Mouse (Mus musculus) thymus, postnatal 10 days (tissue): ENCODE results near the gene Cnpy1.

Source experiments
- DNase-seq, 2 experiments: peaks; one replicate each; pipeline ENCODE4 v3.0.0; 2021; ENCODE audit warnings: low spot score in 2 of 2

The Cnpy1 gene

GRCm38 (mm10) chr5:28239829-28240228, 5.8 kb downstream of the Cnpy1 start:
- DNase-seq = no peak

GRCm38 (mm10) chr5:28238876-28239275, 6.7 kb downstream of the Cnpy1 start:
- DNase-seq = no peak

GRCm38 (mm10) chr5:28238152-28238551, 7.5 kb downstream of the Cnpy1 start:
- DNase-seq = no peak

- no peak for DNase-seq
Observed at GRCm38 (mm10) chr5:28237715-28238114, 7.9 kb downstream of the Cnpy1 start.

- no peak for DNase-seq
Observed at GRCm38 (mm10) chr5:28237055-28237454, 8.6 kb downstream of the Cnpy1 start.

- no peak for DNase-seq
Observed at GRCm38 (mm10) chr5:28236098-28236497, 9.5 kb downstream of the Cnpy1 start.

GRCm38 (mm10) chr5:28232101-28232500, 13.5 kb downstream of the Cnpy1 start:
- DNase-seq = no peak

- no peak for DNase-seq
Observed at GRCm38 (mm10) chr5:28219596-28219995, 26.0 kb downstream of the Cnpy1 start.

GRCm38 (mm10) chr5:28213441-28213840, 32.2 kb downstream of the Cnpy1 start:
- DNase-seq = no peak

GRCm38 (mm10) chr5:28211651-28212310, 33.8 kb downstream of the Cnpy1 start:
- no peak for DNase-seq

GRCm38 (mm10) chr5:28210591-28211550, 34.7 kb downstream of the Cnpy1 start:
- no peak for DNase-seq

GRCm38 (mm10) chr5:28209549-28210431, 35.8 kb downstream of the Cnpy1 start:
- DNase-seq = no peak

GRCm38 (mm10) chr5:28208726-28209520, 36.7 kb downstream of the Cnpy1 start:
- no peak for DNase-seq

- DNase-seq = no peak
Observed at GRCm38 (mm10) chr5:28207043-28207442, 38.6 kb downstream of the Cnpy1 start.

GRCm38 (mm10) chr5:28206448-28206847, 39.2 kb downstream of the Cnpy1 start:
- DNase-seq = no peak

- no peak for DNase-seq
Observed at GRCm38 (mm10) chr5:28204678-28205077, 40.9 kb downstream of the Cnpy1 start.

- no peak for DNase-seq
Observed at GRCm38 (mm10) chr5:28203086-28203485, 42.5 kb downstream of the Cnpy1 start.

- no peak for DNase-seq
Observed at GRCm38 (mm10) chr5:28199089-28199873, 46.3 kb downstream of the Cnpy1 start.

GRCm38 (mm10) chr5:28195473-28195872, 50.1 kb downstream of the Cnpy1 start:
- DNase-seq = no peak

GRCm38 (mm10) chr5:28192099-28192454, 53.5 kb downstream of the Cnpy1 start:
- DNase-seq = no peak
